Mouse (Mus musculus) adrenal gland, postnatal 0 days (tissue): ENCODE data around the gene Gabrb3. TPM values are rescaled to one million over a fixed set of nuclear protein-coding genes. Genes with fewer than 3 reads are reported as not detected.

Experiments used
- microRNA-seq: library from miRNA; unstranded; fragments of <30 nt; microRNA quantifications from one replicate; pipeline ENCODE4, GENCODE M21; 2016; ENCODE audit warnings: borderline replicate concordance; ENCODE audit not compliant: insufficient number of aligned reads
- polyA plus RNA-seq: library from polyadenylated mRNA; unstranded; fragments of >200 nt; fragmentation: Nextera tagmentation; extraction: Ambion mirVana; gene quantifications from 2 replicates; pipeline ENCODE4 v1.2.1, GENCODE M21; 2015

Gene Gabrb3
- polyA plus RNA-seq, result 4.0 and 5.6 TPM in 2 replicates

DNA sequence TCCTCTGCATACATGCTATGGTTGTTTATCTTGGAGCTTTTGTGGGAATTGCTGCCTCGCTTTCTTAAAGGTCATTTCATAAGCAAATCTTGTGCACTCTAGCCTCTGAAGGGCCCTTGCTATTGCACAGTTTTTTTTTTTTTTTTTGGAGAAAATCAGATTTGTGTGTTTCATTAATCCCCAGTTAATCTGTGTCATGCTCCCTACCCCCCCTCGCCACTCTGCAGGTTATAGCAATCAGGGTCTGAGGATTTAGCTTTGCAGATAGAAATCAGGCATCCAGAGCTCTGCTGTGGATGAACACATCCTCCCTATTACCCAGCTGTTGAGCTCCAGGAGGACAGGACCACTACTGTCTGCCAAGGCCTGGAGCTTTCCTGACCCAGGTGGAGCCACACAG is at the start of gene Gabrb3:
Gene Gabrb3 (plus strand): TSS at position 301 of the 400 bp plus-strand sequence.

GRCm38 (mm10) chr7:57386517-57387340 is 32.8 kb upstream of the Gabrb3 start, which contains the start of gene Gabrg3:
Gabrg3 (minus strand) TSS chr7:57387188.

DNA sequence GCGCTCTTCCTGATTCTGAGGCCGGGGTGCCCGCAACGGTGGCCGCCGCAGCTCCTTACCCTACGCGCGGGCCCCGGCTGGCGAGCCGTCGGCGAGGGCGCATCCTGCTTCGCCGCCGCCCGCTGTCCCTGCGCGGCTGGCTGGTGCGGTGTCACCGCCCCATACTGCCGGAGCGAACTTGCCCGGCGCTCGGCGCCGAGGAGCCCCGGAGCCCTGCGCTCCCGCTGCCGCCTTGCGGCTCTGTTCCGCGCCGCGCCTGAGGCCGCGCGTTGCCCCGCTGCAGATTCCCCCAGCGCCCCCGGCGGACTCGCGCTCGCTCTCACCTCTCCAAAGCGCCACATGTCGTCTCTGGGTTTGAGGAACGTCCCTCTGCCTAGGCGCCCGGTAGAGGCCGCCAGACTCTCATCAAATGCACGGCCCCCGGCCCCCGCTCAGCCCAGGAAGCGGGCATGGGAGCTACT is 90.2 kb downstream of the Gabrb3 start, which contains the start of gene Gabra5:
Gene Gabra5 (minus strand): TSS at position 379 of the 461 bp plus-strand sequence.

Small RNAs within 50 kb of the gene (microRNA-seq; reads per million reads assigned to microRNA genes)
- not detected for gene Mir6389

Other genes with a start within 250 kb of the Gabrb3 start
- gene Gabrg3, start 32.5 kb upstream of the Gabrb3 start, polyA plus RNA-seq, result 1.8 and 2.3 TPM in 2 replicates
- 0.32 and 0.44 TPM in 2 replicates for gene Gabra5, start 90.4 kb downstream of the Gabrb3 start, polyA plus RNA-seq